Comparison of ENCODE assay signal across 32 mouse cellular contexts in genomic region chr7:49273907-49274656, GRCm38 (mm10).
DNase-seq lines count a peak whose midpoint lies in the region; ATAC-seq and TF ChIP-seq lines count a peak whose summit lies in the region.
"Had no signal": no experiment of that assay in that cellular context is flagged by ENCODE, and none has a peak within 500 bp of the region (broad histone marks: within the 10 kb centered on the region; RNA-seq: fewer than 3 reads in every experiment).

No protein-coding gene starts in this region.

- H3K27ac ChIP-seq in heart, embryonic 13.5 days (replicated peaks): no peak overlapping the region
- no peak overlapping the region for H3K27ac ChIP-seq in midbrain, embryonic 11.5 days (ENCODE audit: low read depth, low read length)
- no peak overlapping the region for H3K27ac ChIP-seq in midbrain, postnatal 0 days (ENCODE audit: low read depth, low read length)
- 0 out of 2 replicates have a peak overlapping the region, but pooled peaks have one; percentile 27 for H3K27ac ChIP-seq in cortical plate, adult 2 months (ENCODE audit: insufficient read depth, low read length)
- H3K27ac ChIP-seq in midbrain, embryonic 15.5 days: no peak overlapping the region
- H3K27ac ChIP-seq: embryonic facial prominence, embryonic 13.5 days; forebrain, embryonic 10.5 days; heart, embryonic 15.5 days; hindbrain, embryonic 12.5 days; hindbrain, postnatal 0 days; intestine, embryonic 15.5 days; kidney, postnatal 0 days; limb, embryonic 12.5 days; liver, embryonic 15.5 days; macrophage; midbrain, embryonic 13.5 days; neural tube, embryonic 15.5 days; stomach, embryonic 15.5 days had no signal

- no peak for DNase-seq in heart, postnatal 4 days
- DNase-seq in midbrain, embryonic 11.5 days (ENCODE audit: low spot score, missing footprints): no peak
- no peak for DNase-seq in midbrain, postnatal 0 days (ENCODE audit: low spot score)
- DNase-seq: adrenal gland, adult 2 months; adrenal gland, postnatal 36 days; forebrain, postnatal 0 days; gastrocnemius, postnatal 10 days; kidney, adult 2 months; kidney, postnatal 4 days; layer of hippocampus, adult 9-11 months; right cerebral cortex, postnatal 25 days; thymus, adult 18-20 months; thymus, postnatal 4 days had no signal

- no peak overlapping the region for H3K4me2 ChIP-seq in heart, embryonic 13.5 days
- no peak overlapping the region for H3K4me2 ChIP-seq in midbrain, embryonic 11.5 days
- no peak overlapping the region for H3K4me2 ChIP-seq in midbrain, postnatal 0 days (ENCODE audit: low read depth, low read length, poor library complexity, severe bottlenecking)
- H3K4me2 ChIP-seq in midbrain, embryonic 15.5 days: no peak overlapping the region
- H3K4me2 ChIP-seq: embryonic facial prominence, embryonic 13.5 days; heart, embryonic 15.5 days; hindbrain, embryonic 12.5 days; intestine, embryonic 15.5 days; limb, embryonic 12.5 days; liver, embryonic 15.5 days; midbrain, embryonic 13.5 days; neural tube, embryonic 15.5 days; stomach, embryonic 15.5 days had no signal

- H3K9me3 ChIP-seq in heart, embryonic 13.5 days: no peaks in the 10 kb centered on the region
- H3K9me3 ChIP-seq in midbrain, embryonic 11.5 days (ENCODE audit: control insufficient read depth, low read length): no peaks in the 10 kb centered on the region
- no peaks in the 10 kb centered on the region for H3K9me3 ChIP-seq in midbrain, postnatal 0 days (ENCODE audit: low read length)
- H3K9me3 ChIP-seq in midbrain, embryonic 15.5 days: no peaks in the 10 kb centered on the region
- H3K9me3 ChIP-seq: embryonic facial prominence, embryonic 13.5 days; forebrain, embryonic 10.5 days; heart, embryonic 15.5 days; hindbrain, embryonic 12.5 days; intestine, embryonic 15.5 days; limb, embryonic 12.5 days; liver, embryonic 15.5 days; midbrain, embryonic 13.5 days; neural tube, embryonic 15.5 days; stomach, embryonic 15.5 days had no signal

- WGBS in heart, embryonic 13.5 days: 76% methylated on average over 13 of the region's 13 CpGs
- 92% methylated on average over 13 of the region's 13 CpGs for WGBS in midbrain, embryonic 11.5 days
- WGBS in midbrain, postnatal 0 days: 89% methylated on average over 13 of the region's 13 CpGs
- WGBS in midbrain, embryonic 15.5 days: 89% methylated on average over 13 of the region's 13 CpGs

- H3K4me1 ChIP-seq in heart, embryonic 13.5 days: peaks cover 33% of the 10 kb centered on the region
- peaks cover 4% of the 10 kb centered on the region; the same call in 1 of the 2 replicates for H3K4me1 ChIP-seq in midbrain, embryonic 11.5 days (ENCODE audit: control insufficient read depth, insufficient read depth, low read length)
- H3K4me1 ChIP-seq in midbrain, postnatal 0 days (ENCODE audit: insufficient read depth, low read length): no peaks in the 10 kb centered on the region
- H3K4me1 ChIP-seq in cortical plate, adult 2 months (ENCODE audit: control insufficient read depth, insufficient read depth, low read length): peaks cover 25% of the 10 kb centered on the region
- H3K4me1 ChIP-seq in midbrain, embryonic 15.5 days: peaks cover 22% of the 10 kb centered on the region
- H3K4me1 ChIP-seq: intestine, embryonic 15.5 days had no signal

- H3K27me3 ChIP-seq in heart, embryonic 13.5 days (replicated peaks): peaks cover 21% of the 10 kb centered on the region; the same call in 1 of the 2 replicates
- no peaks in the 10 kb centered on the region for H3K27me3 ChIP-seq in midbrain, embryonic 11.5 days (ENCODE audit: control insufficient read depth, insufficient read depth, low read length)
- no peaks in the 10 kb centered on the region for H3K27me3 ChIP-seq in midbrain, postnatal 0 days (ENCODE audit: insufficient read depth, low read length)
- no peaks in the 10 kb centered on the region for H3K27me3 ChIP-seq in midbrain, embryonic 15.5 days (replicated peaks)
- H3K27me3 ChIP-seq: heart, embryonic 15.5 days; hindbrain, embryonic 12.5 days; intestine, embryonic 15.5 days; midbrain, embryonic 13.5 days; neural tube, embryonic 15.5 days; stomach, embryonic 15.5 days had no signal

- TF ChIP-seq POLR2A in cortical plate, adult 2 months (IDR thresholded peaks at IDR 0.05; ENCODE audit: extremely low read depth, insufficient read depth, low read length): no peak

- no peak for ATAC-seq in heart, embryonic 13.5 days (ENCODE audit: extremely low read depth, insufficient number of reproducible peaks, low FRiP score, low TSS enrichment)
- peak; percentile 2; the same call in 1 of the 2 replicates for ATAC-seq in midbrain, embryonic 11.5 days (ENCODE audit: low FRiP score)
- no peak for ATAC-seq in midbrain, postnatal 0 days (ENCODE audit: low FRiP score)
- peak; percentile 48; the same call in 1 of the 2 replicates for ATAC-seq in megakaryocyte-erythroid progenitor cell, adult 5-6 weeks (replicated peaks; ENCODE audit: low FRiP score, low TSS enrichment, poor library complexity, severe bottlenecking)
- no peak for ATAC-seq in midbrain, embryonic 15.5 days (replicated peaks)
- ATAC-seq in activated CD4-positive, CD25-positive, alpha-beta regulatory T cell, adult 4 months: no peak
- ATAC-seq: forebrain, postnatal 0 days; intestine, embryonic 15.5 days; lung, postnatal 0 days had no signal

- H3K9ac ChIP-seq in heart, embryonic 13.5 days: 0 out of 2 replicates have a peak overlapping the region, but pooled peaks have one; percentile 8
- H3K9ac ChIP-seq in midbrain, embryonic 11.5 days (ENCODE audit: low read length): no peak overlapping the region
- H3K9ac ChIP-seq in midbrain, postnatal 0 days (replicated peaks; ENCODE audit: low read length, poor library complexity, severe bottlenecking): no peak overlapping the region
- no peak overlapping the region for H3K9ac ChIP-seq in midbrain, embryonic 15.5 days
- H3K9ac ChIP-seq: embryonic facial prominence, embryonic 13.5 days; forebrain, postnatal 0 days; heart, embryonic 15.5 days; hindbrain, embryonic 12.5 days; intestine, embryonic 15.5 days; limb, embryonic 12.5 days; liver, embryonic 15.5 days; midbrain, embryonic 13.5 days; neural tube, embryonic 15.5 days; stomach, embryonic 15.5 days had no signal

- H3K4me3 ChIP-seq in heart, embryonic 13.5 days: no peak overlapping the region
- H3K4me3 ChIP-seq in midbrain, embryonic 11.5 days (ENCODE audit: low read depth, low read length): no peak overlapping the region
- H3K4me3 ChIP-seq in midbrain, postnatal 0 days (ENCODE audit: low read depth, low read length): no peak overlapping the region
- H3K4me3 ChIP-seq in cortical plate, adult 2 months (ENCODE audit: insufficient read depth, low read length): no peak overlapping the region
- no peak overlapping the region for H3K4me3 ChIP-seq in midbrain, embryonic 15.5 days
- H3K4me3 ChIP-seq: embryonic facial prominence, embryonic 13.5 days; forebrain, embryonic 10.5 days; heart, embryonic 15.5 days; hindbrain, embryonic 12.5 days; intestine, embryonic 15.5 days; limb, embryonic 12.5 days; liver, embryonic 15.5 days; midbrain, embryonic 13.5 days; neural tube, embryonic 15.5 days; stomach, embryonic 15.5 days had no signal

- H3K36me3 ChIP-seq in heart, embryonic 13.5 days: no peaks in the 10 kb centered on the region
- H3K36me3 ChIP-seq in midbrain, embryonic 11.5 days (ENCODE audit: control insufficient read depth, insufficient read depth, low read length): no peaks in the 10 kb centered on the region
- H3K36me3 ChIP-seq in midbrain, postnatal 0 days (ENCODE audit: insufficient read depth, low read length): no peaks in the 10 kb centered on the region
- H3K36me3 ChIP-seq in midbrain, embryonic 15.5 days (replicated peaks): no peaks in the 10 kb centered on the region
- H3K36me3 ChIP-seq: embryonic facial prominence, embryonic 13.5 days; forebrain, embryonic 10.5 days; heart, embryonic 15.5 days; hindbrain, embryonic 12.5 days; intestine, embryonic 15.5 days; limb, embryonic 12.5 days; liver, embryonic 15.5 days; midbrain, embryonic 13.5 days; neural tube, embryonic 15.5 days; stomach, embryonic 15.5 days had no signal

- TF ChIP-seq CTCF in midbrain, postnatal 0 days (IDR thresholded peaks at IDR 0.05): no peak
- no peak for TF ChIP-seq CTCF in cortical plate, adult 2 months (IDR thresholded peaks at IDR 0.05; ENCODE audit: extremely low read depth, insufficient read depth, low read length)

Comparison
In these comparisons a context has a peak if more than half of its experiments do, and no peak if none do; other contexts are left out.
1. ATAC-seq: peak in midbrain, embryonic 11.5 days (single experiment) and megakaryocyte-erythroid progenitor cell, adult 5-6 weeks (single experiment); none in heart, embryonic 13.5 days (single experiment), midbrain, postnatal 0 days (single experiment), midbrain, embryonic 15.5 days (single experiment) and activated CD4-positive, CD25-positive, alpha-beta regulatory T cell, adult 4 months (single experiment).